Comparison of ENCODE assay signal across 29 mouse cellular contexts in genomic region chr6:50640377-50640776, GRCm38 (mm10). TPM values are rescaled to one million over a fixed set of nuclear protein-coding genes. Genes with fewer than 3 reads are reported as not detected.
DNase-seq lines count a peak whose midpoint lies in the region; ATAC-seq and TF ChIP-seq lines count a peak whose summit lies in the region.
"Had no signal": no experiment of that assay in that cellular context is flagged by ENCODE, and none has a peak within 500 bp of the region (broad histone marks: within the 10 kb centered on the region; RNA-seq: fewer than 3 reads in every experiment).

No protein-coding gene starts in this region.

- CTCF ChIA-PET in Patski (lab: Charles Lee), result interaction anchor here (0.6 to 2.1 kb wide), 4 partner anchors 12 to 43 kb away, joined by 3 to 6 read pairs (median 3); partner anchors contain the start of gene Npvf

- peaks cover 5% of the 10 kb centered on the region; the same call in 1 of the 2 replicates for H3K4me1 ChIP-seq in thymus, adult 2 months (replicated peaks; ENCODE audit: control insufficient read depth, insufficient read depth, low read length)
- H3K4me1 ChIP-seq: liver, embryonic 12.5 days had no signal

- WGBS in thymus, adult 2 months, result 48% methylated on average over 4 of the region's 4 CpGs

- H3K36me3 ChIP-seq in thymus, adult 2 months (ENCODE audit: control insufficient read depth, insufficient read depth, low read length), result no peaks in the 10 kb centered on the region
- H3K36me3 ChIP-seq: embryonic facial prominence, embryonic 12.5 days; hindbrain, embryonic 13.5 days; limb, embryonic 13.5 days; liver, embryonic 12.5 days; midbrain, embryonic 10.5 days; neural tube, embryonic 13.5 days had no signal

- POLR2A ChIA-PET in Patski (lab: Charles Lee), result no interaction called here

- in situ Hi-C loops in Patski (cut with MboI; ENCODE audit: low pct_unique_long_range_greater_than_20kb), result no loop called here

- H3K27me3 ChIP-seq in thymus, adult 2 months (ENCODE audit: control insufficient read depth, insufficient read depth, low read length), result no peaks in the 10 kb centered on the region
- H3K27me3 ChIP-seq in Patski, result no peaks in the 10 kb centered on the region
- H3K27me3 ChIP-seq: embryonic facial prominence, embryonic 12.5 days; hindbrain, embryonic 13.5 days; liver, embryonic 12.5 days; neural tube, embryonic 13.5 days had no signal

- no peak overlapping the region for H3K4me3 ChIP-seq in thymus, adult 2 months (ENCODE audit: control insufficient read depth, insufficient read depth, low read length)
- H3K4me3 ChIP-seq: embryonic facial prominence, embryonic 12.5 days; hindbrain, embryonic 13.5 days; limb, embryonic 13.5 days; liver, embryonic 12.5 days; midbrain, embryonic 10.5 days; myocyte; neural tube, embryonic 13.5 days had no signal

- TF ChIP-seq POLR2A in thymus, adult 2 months (IDR thresholded peaks at IDR 0.05; ENCODE audit: control insufficient read depth, extremely low read depth, insufficient read depth, low read length, poor library complexity), result no peak

- DNase-seq in cerebellum, postnatal 14 days, result peak; percentile 48 to 63
- DNase-seq in cerebellum, postnatal 36 days, result no peak
- DNase-seq in kidney, adult 9 months, result peak; percentile 37
- no peak for DNase-seq in kidney, postnatal 36 days
- DNase-seq in thymus, adult 2 months, result peak; percentile 7
- no peak for DNase-seq in thymus, postnatal 36 days
- no peak for DNase-seq in Patski (ENCODE audit: low read depth, low spot score)
- DNase-seq in left cerebral cortex, adult 9 months (ENCODE audit: low spot score in 2 of 2), result no peak
- DNase-seq: adrenal gland, adult 8-10 months; cerebellum, adult 8-10 months; forebrain, postnatal 0 days; kidney, adult 11 months; lung, adult 18-20 months; retina, postnatal 1 day; right cerebral cortex, postnatal 25 days; spleen, adult 18-20 months had no signal

- H3K27ac ChIP-seq in thymus, adult 2 months (ENCODE audit: control insufficient read depth, insufficient read depth, low read length), result no peak overlapping the region
- H3K27ac ChIP-seq: embryonic facial prominence, embryonic 12.5 days; hindbrain, embryonic 13.5 days; kidney, postnatal 0 days; limb, embryonic 13.5 days; liver, embryonic 12.5 days; midbrain, embryonic 10.5 days; neural tube, embryonic 13.5 days had no signal

- TF ChIP-seq CTCF in thymus, adult 2 months (IDR thresholded peaks at IDR 0.05; ENCODE audit: borderline replicate concordance, control insufficient read depth, extremely low read depth, insufficient read depth, low read length, poor library complexity), result no peak
- TF ChIP-seq CTCF in Patski (IDR thresholded peaks at IDR 0.05), result peak; percentile 41

- ATAC-seq in Patski, result no peak
- ATAC-seq: forebrain, postnatal 0 days; liver, embryonic 12.5 days; midbrain, embryonic 16.5 days had no signal

RNA-seq across cellular contexts. Expression of gene Npvf, which starts 13.9 kb away (rescaled TPM):
- polyA plus RNA-seq in thymus, adult 2 months (2012; rRNA removed), result not detected in 2 replicates
- polyA plus RNA-seq in Patski (2021), result not detected
- polyA plus RNA-seq: embryonic facial prominence, embryonic 12.5 days; forebrain, embryonic 11.5 days; gonadal fat pad, adult 2 months; heart, embryonic 14.5 days; hindbrain, embryonic 13.5 days; liver, embryonic 12.5 days; midbrain, embryonic 10.5 days; myocyte; neural tube, embryonic 13.5 days; urinary bladder, adult 2 months had no signal

RNA-seq across cellular contexts. Expression of gene 4921507P07Rik, which starts 43.9 kb away (rescaled TPM):
- 0.20 and 0.22 TPM in 2 replicates for polyA plus RNA-seq in thymus, adult 2 months (2012; rRNA removed)
- 0.51 TPM for polyA plus RNA-seq in Patski (2021)

Comparison
In these comparisons a context has a peak if more than half of its experiments do, and no peak if none do; other contexts are left out.
1. DNase-seq: peak in cerebellum, postnatal 14 days (2 of 2), kidney, adult 9 months (single experiment) and thymus, adult 2 months (single experiment); none in cerebellum, postnatal 36 days (0 of 2), kidney, postnatal 36 days (0 of 2), thymus, postnatal 36 days (0 of 2), Patski (single experiment) and left cerebral cortex, adult 9 months (0 of 2).